Mouse (Mus musculus) colon, adult 2 months (tissue): ENCODE data around the gene Cdh18. TPM values are rescaled to one million over a fixed set of nuclear protein-coding genes. Genes with fewer than 3 reads are reported as not detected.

Source experiments
- polyA plus RNA-seq: library from polyadenylated mRNA; depleted of rRNA; stranded (reverse); fragments of >200 nt; gene quantifications from 2 replicates; pipeline ENCODE4 v1.2.3, GENCODE M21; 2012; rRNA removed

Gene Cdh18
- polyA plus RNA-seq = 0.03 TPM in 2 replicates

GRCm38 (mm10) chr15:22548711-22549271, at the start of gene Cdh18:
Cdh18 (plus strand) TSS chr15:22549022.

